Mouse (Mus musculus) liver, embryonic 14.5 days (tissue): Measurements from ENCODE around the gene Ethe1. TPM values are rescaled to one million over a fixed set of nuclear protein-coding genes. Genes with fewer than 3 reads are reported as not detected.

Experiments used
- ATAC-seq: fragments of 200-750 bp; cut with Nextera tagmentation; 2 replicates; pipeline ENCODE4 v1.8.0; 2017; ENCODE audit warnings: moderate number of reproducible peaks, mild to moderate bottlenecking, moderate library complexity; ENCODE audit not compliant: insufficient read depth
- DNase-seq, 3 experiments: peaks; one replicate each; pipeline ENCODE4 v3.0.0-alpha.2; 2012 to 2013; ENCODE audit warnings: low read depth in 3 of 3, low spot score in 3 of 3
- H3K27ac ChIP-seq: fragments of 300-500 bp; sonication (generic); 2 replicates; pipeline ENCODE4 v1.5.1; 2014; ENCODE audit warnings: moderate library complexity, mild to moderate bottlenecking, control low read depth, inconsistent platforms
- H3K27me3 ChIP-seq: fragments of 300-500 bp; sonication (generic); 2 replicates; pipeline ENCODE4 v1.6.1; 2014; ENCODE audit warnings: mild to moderate bottlenecking, low read length, moderate library complexity; ENCODE audit not compliant: control insufficient read depth, insufficient read depth
- H3K36me3 ChIP-seq: fragments of 300-500 bp; sonication (generic); replicated peaks from 2 replicates; pipeline ENCODE4 v1.6.1; 2014; ENCODE audit warnings: low read depth; ENCODE audit not compliant: control insufficient read depth, insufficient read depth
- H3K4me1 ChIP-seq, 2 experiments: fragments of 200-500 bp in 1 of 2; fragments of 300-500 bp in 1 of 2; sonication (generic) in 1 of 2; replicated peaks; 2 replicates each; pipeline ENCODE4 v1.6.1; 2012 to 2014; ENCODE audit warnings: antibody characterized with exemption in 1 of 2, inconsistent platforms in 1 of 2, low read length in 1 of 2; ENCODE audit not compliant: control insufficient read depth in 2 of 2, insufficient read depth in 2 of 2
- H3K4me2 ChIP-seq: fragments of 300-500 bp; sonication (generic); 2 replicates; pipeline ENCODE4 v1.6.1; 2014; ENCODE audit warnings: low read depth, mild to moderate bottlenecking, control low read depth, moderate library complexity
- H3K4me3 ChIP-seq, 2 experiments: fragments of 200-500 bp in 1 of 2; fragments of 300-500 bp in 1 of 2; sonication (generic) in 1 of 2; 2 replicates each; pipeline ENCODE4 v1.5.1; 2012 to 2014; ENCODE audit warnings: low read depth in 2 of 2, low read length in 2 of 2, mild to moderate bottlenecking in 2 of 2, control low read depth in 1 of 2, inconsistent platforms in 1 of 2, moderate library complexity in 1 of 2; ENCODE audit not compliant: insufficient read depth in 1 of 2
- H3K9ac ChIP-seq: fragments of 300-500 bp; sonication (generic); replicated peaks from 2 replicates; pipeline ENCODE4 v1.6.1; 2014; ENCODE audit warnings: mild to moderate bottlenecking, control low read depth, moderate library complexity
- H3K9me3 ChIP-seq: fragments of 300-500 bp; sonication (generic); 2 replicates; pipeline ENCODE4 v1.6.1; 2016; ENCODE audit warnings: low read length, mixed read lengths; ENCODE audit not compliant: control insufficient read depth
- CTCF ChIP-seq: IDR thresholded peaks from 2 replicates; pipeline ENCODE4 v1.5.1; 2016; ENCODE audit warnings: antibody characterized with exemption, low read depth, control low read depth
- EP300 ChIP-seq: IDR thresholded peaks from 2 replicates; pipeline ENCODE4 v1.6.1; 2016; ENCODE audit warnings: antibody characterized with exemption, low read depth
- WGBS: fragments of 180-500 bp; shearing (Covaris S2); extraction: QIAGEN DNeasy Blood & Tissue Kit; methylation state at CpG from one replicate; pipeline ENCODE4 v1.1.7; 2014; ENCODE audit not compliant: insufficient replicate concordance; 5-methylcytosine and 5-hydroxymethylcytosine counted together
- polyA plus RNA-seq, 2 experiments: library from polyadenylated mRNA; depleted of rRNA in 1 of 2; stranded (reverse) in 1 of 2; unstranded in 1 of 2; fragments of >200 nt; fragmentation: Nextera tagmentation in 1 of 2; extraction: Ambion mirVana in 1 of 2; gene quantifications; 2 replicates each; pipeline versions ENCODE4 v1.2.1 to v1.2.3; 2012 to 2014

The Ethe1 gene
- polyA plus RNA-seq, 2 experiments: 14.8 to 24.8 TPM

GRCm38 (mm10) chr7:24646486-24646885 lies 59.1 kb downstream of the Ethe1 start:
- Histone ChIP-seq H3K9ac (no peak overlapping the region), H3K9me3 (no peaks in the 10 kb centered on the region), H3K4me2 (no peak overlapping the region), H3K36me3 (no peaks in the 10 kb centered on the region), H3K4me3 (no peak overlapping the region), H3K27ac (no peak overlapping the region), H3K27me3 (no peaks in the 10 kb centered on the region), H3K4me1 (no peaks in the 10 kb centered on the region)
- DNase-seq: no peak
- TF ChIP-seq CTCF (no peak), EP300 (no peak)
- no peak for ATAC-seq
- 59% methylated on average over 7 of the region's 7 CpGs for WGBS

- 20% methylated on average over 7 of the region's 7 CpGs for WGBS
- Histone ChIP-seq H3K9me3 (no peaks in the 10 kb centered on the region), H3K27me3 (no peaks in the 10 kb centered on the region), H3K9ac (no peak overlapping the region), H3K4me1 (peaks cover 0 to 3% of the 10 kb centered on the region in 2 experiments; a peak in 1 of 4 replicates), H3K4me3 (no peak overlapping the region), H3K4me2 (no peak overlapping the region), H3K27ac (no peak overlapping the region), H3K36me3 (no peaks in the 10 kb centered on the region)
- TF ChIP-seq CTCF (peak; percentile 94), EP300 (no peak)
- DNase-seq (peak in 2 of 3 experiments; percentile 15 to 32), ATAC-seq (no peak)
These were observed 66.3 kb downstream of the Ethe1 start for GRCm38 (mm10) chr7:24653681-24654080.

Other genes starting within 250 kb of the Ethe1 start
- not detected in 2 replicates for gene Lypd5, start 238.3 kb upstream of the Ethe1 start, polyA plus RNA-seq (2012; rRNA removed)
- not detected in 2 replicates for gene Lypd5, start 238.3 kb upstream of the Ethe1 start, polyA plus RNA-seq (2014; fragmentation: Nextera tagmentation; extraction: Ambion mirVana)
- 112 and 113 TPM in 2 replicates for gene Kcnn4, start 217.3 kb upstream of the Ethe1 start, polyA plus RNA-seq (2012; rRNA removed)
- gene Kcnn4, start 217.3 kb upstream of the Ethe1 start, polyA plus RNA-seq (2014; fragmentation: Nextera tagmentation; extraction: Ambion mirVana): 90.2 and 112 TPM in 2 replicates
- gene Smg9, start 187.9 kb upstream of the Ethe1 start, polyA plus RNA-seq (2012; rRNA removed): 20.6 and 22.2 TPM in 2 replicates
- gene Smg9, start 187.9 kb upstream of the Ethe1 start, polyA plus RNA-seq (2014; fragmentation: Nextera tagmentation; extraction: Ambion mirVana): 11.2 and 11.8 TPM in 2 replicates
- gene Irgc1, start 135.2 kb upstream of the Ethe1 start, polyA plus RNA-seq (2012; rRNA removed): not detected in 2 replicates
- not detected in 2 replicates for gene Irgc1, start 135.2 kb upstream of the Ethe1 start, polyA plus RNA-seq (2014; fragmentation: Nextera tagmentation; extraction: Ambion mirVana)
- gene Plaur, start 125.1 kb upstream of the Ethe1 start, polyA plus RNA-seq (2012; rRNA removed): 1.7 and 2.1 TPM in 2 replicates
- gene Plaur, start 125.1 kb upstream of the Ethe1 start, polyA plus RNA-seq (2014; fragmentation: Nextera tagmentation; extraction: Ambion mirVana): 2.7 and 3.5 TPM in 2 replicates
- 0.43 and 0.48 TPM in 2 replicates for gene Cadm4, start 105.5 kb upstream of the Ethe1 start, polyA plus RNA-seq (2012; rRNA removed)
- gene Cadm4, start 105.5 kb upstream of the Ethe1 start, polyA plus RNA-seq (2014; fragmentation: Nextera tagmentation; extraction: Ambion mirVana): 0.05 TPM in 1 of 2 replicates, not detected in the other
- 3.8 and 4.0 TPM in 2 replicates for gene Zfp428, start 80.5 kb upstream of the Ethe1 start, polyA plus RNA-seq (2012; rRNA removed)
- 2.3 TPM in 2 replicates for gene Zfp428, start 80.5 kb upstream of the Ethe1 start, polyA plus RNA-seq (2014; fragmentation: Nextera tagmentation; extraction: Ambion mirVana)
- gene AC161166.1, start 75.1 kb upstream of the Ethe1 start, polyA plus RNA-seq (2012; rRNA removed): not detected in 2 replicates
- gene AC161166.1, start 75.1 kb upstream of the Ethe1 start, polyA plus RNA-seq (2014; fragmentation: Nextera tagmentation; extraction: Ambion mirVana): not detected in 2 replicates
- gene Irgq, start 56.9 kb upstream of the Ethe1 start, polyA plus RNA-seq (2012; rRNA removed): 1.7 and 1.8 TPM in 2 replicates
- gene Irgq, start 56.9 kb upstream of the Ethe1 start, polyA plus RNA-seq (2014; fragmentation: Nextera tagmentation; extraction: Ambion mirVana): 1.0 and 1.6 TPM in 2 replicates
- not detected in 2 replicates for gene Pinlyp, start 41.4 kb upstream of the Ethe1 start, polyA plus RNA-seq (2012; rRNA removed)
- not detected in 2 replicates for gene Pinlyp, start 41.4 kb upstream of the Ethe1 start, polyA plus RNA-seq (2014; fragmentation: Nextera tagmentation; extraction: Ambion mirVana)
- gene Xrcc1, start 41.3 kb upstream of the Ethe1 start, polyA plus RNA-seq (2012; rRNA removed): 27.8 and 28.8 TPM in 2 replicates
- 27.3 and 40.9 TPM in 2 replicates for gene Xrcc1, start 41.3 kb upstream of the Ethe1 start, polyA plus RNA-seq (2014; fragmentation: Nextera tagmentation; extraction: Ambion mirVana)
- 0.09 and 0.11 TPM in 2 replicates for gene Zfp575, start 98 bp downstream of the Ethe1 start, polyA plus RNA-seq (2012; rRNA removed)
- gene Zfp575, start 98 bp downstream of the Ethe1 start, polyA plus RNA-seq (2014; fragmentation: Nextera tagmentation; extraction: Ambion mirVana): 0.04 TPM in 1 of 2 replicates, not detected in the other
- gene Phldb3, start 23.2 kb downstream of the Ethe1 start, polyA plus RNA-seq (2012; rRNA removed): 0.38 and 0.59 TPM in 2 replicates
- gene Phldb3, start 23.2 kb downstream of the Ethe1 start, polyA plus RNA-seq (2014; fragmentation: Nextera tagmentation; extraction: Ambion mirVana): 0.06 and 0.15 TPM in 2 replicates
- 0.03 TPM in 1 of 2 replicates, not detected in the other for gene Lypd3, start 49.0 kb downstream of the Ethe1 start, polyA plus RNA-seq (2012; rRNA removed)
- gene Lypd3, start 49.0 kb downstream of the Ethe1 start, polyA plus RNA-seq (2014; fragmentation: Nextera tagmentation; extraction: Ambion mirVana): not detected in 2 replicates
- gene Tex101, start 89.1 kb downstream of the Ethe1 start, polyA plus RNA-seq (2012; rRNA removed): not detected in 2 replicates
- gene Tex101, start 89.1 kb downstream of the Ethe1 start, polyA plus RNA-seq (2014; fragmentation: Nextera tagmentation; extraction: Ambion mirVana): not detected in 2 replicates
- gene BC049730, start 121.7 kb downstream of the Ethe1 start, polyA plus RNA-seq (2012; rRNA removed): not detected in 2 replicates
- gene BC049730, start 121.7 kb downstream of the Ethe1 start, polyA plus RNA-seq (2014; fragmentation: Nextera tagmentation; extraction: Ambion mirVana): not detected in 2 replicates
- gene Gm4763, start 139.4 kb downstream of the Ethe1 start, polyA plus RNA-seq (2012; rRNA removed): not detected in 2 replicates
- gene Gm4763, start 139.4 kb downstream of the Ethe1 start, polyA plus RNA-seq (2014; fragmentation: Nextera tagmentation; extraction: Ambion mirVana): not detected in 2 replicates
- gene Cd177, start 172.8 kb downstream of the Ethe1 start, polyA plus RNA-seq (2012; rRNA removed): 1.0 and 1.1 TPM in 2 replicates
- 1.9 and 2.8 TPM in 2 replicates for gene Cd177, start 172.8 kb downstream of the Ethe1 start, polyA plus RNA-seq (2014; fragmentation: Nextera tagmentation; extraction: Ambion mirVana)
- 0.19 and 0.39 TPM in 2 replicates for gene Ceacam10, start 189.7 kb downstream of the Ethe1 start, polyA plus RNA-seq (2012; rRNA removed)
- 0.25 and 0.34 TPM in 2 replicates for gene Ceacam10, start 189.7 kb downstream of the Ethe1 start, polyA plus RNA-seq (2014; fragmentation: Nextera tagmentation; extraction: Ambion mirVana)